Mouse (Mus musculus) erythroblast, embryonic 14.5 days (primary cell): Measurements from ENCODE around the gene Msto1. TPM values are rescaled to one million over a fixed set of nuclear protein-coding genes. Genes with fewer than 3 reads are reported as not detected.
"Not testable (repeated sequence)": the region's sequence is repeated elsewhere in the genome, so short reads cannot be mapped to it uniquely, and the experiment has no call there.

Experiments
- H3K27me3 ChIP-seq: 2 replicates; pipeline ENCODE4 v1.6.1; 2012; ENCODE audit warnings: inconsistent platforms; ENCODE audit not compliant: control insufficient read depth
- H3K36me3 ChIP-seq: 2 replicates; pipeline ENCODE4 v1.6.1; 2012; ENCODE audit warnings: mild to moderate bottlenecking, inconsistent platforms; ENCODE audit not compliant: control insufficient read depth
- H3K4me1 ChIP-seq: 2 replicates; pipeline ENCODE4 v1.6.1; 2012; ENCODE audit warnings: inconsistent platforms; ENCODE audit not compliant: control insufficient read depth
- H3K4me3 ChIP-seq: replicated peaks from 2 replicates; pipeline ENCODE3; 2012; ENCODE audit warnings: moderate library complexity, mild to moderate bottlenecking, inconsistent platforms
- H3K9me3 ChIP-seq: 2 replicates; pipeline ENCODE4 v1.6.1; 2012; ENCODE audit warnings: low read length, inconsistent platforms, mixed read lengths; ENCODE audit not compliant: control insufficient read depth
- GATA1 ChIP-seq: IDR thresholded peaks from 2 replicates; pipeline ENCODE4 v1.6.1; 2012; ENCODE audit warnings: low read length, inconsistent platforms, mixed read lengths
- TAL1 ChIP-seq: IDR thresholded peaks from 3 replicates; pipeline ENCODE4 v1.6.1; 2012; ENCODE audit warnings: low read length, inconsistent platforms, mixed read lengths
- polyA plus RNA-seq: library from polyadenylated mRNA; stranded (reverse); fragments of >175 nt; gene quantifications from 2 replicates; pipeline ENCODE4 v1.2.3, GENCODE M21; 2012

The Msto1 gene
- polyA plus RNA-seq, 1 experiment = 0.23 TPM

DNA sequence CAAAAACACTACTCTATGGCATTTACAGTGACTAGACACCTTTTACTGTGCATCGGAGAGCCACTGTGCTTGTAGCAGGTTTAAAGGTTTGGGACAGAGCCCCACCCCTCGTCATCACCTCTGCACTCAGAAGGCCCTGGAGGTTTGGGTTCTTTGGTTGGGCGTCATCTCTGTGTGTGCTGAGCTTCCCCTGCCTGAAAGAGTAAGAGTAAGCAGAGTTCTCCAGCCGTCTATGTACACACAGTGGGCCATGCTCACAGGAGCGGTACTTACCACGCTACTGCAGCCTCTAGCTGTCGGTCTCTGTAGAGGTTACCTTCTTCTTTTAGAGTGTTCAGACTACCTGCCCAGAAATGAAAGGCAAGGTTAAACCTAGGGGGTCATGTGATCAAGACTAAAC lies 1.2 kb downstream of the Msto1 start:
- Histone ChIP-seq H3K36me3 (peaks cover 48% of the 10 kb centered on the region), H3K4me3 (no peak overlapping the region), H3K27me3 (no peaks in the 10 kb centered on the region), H3K4me1 (peaks cover 23% of the 10 kb centered on the region), H3K9me3 (no peaks in the 10 kb centered on the region)
- TF ChIP-seq GATA1 = no peak
- TF ChIP-seq TAL1 = no peak

DNA sequence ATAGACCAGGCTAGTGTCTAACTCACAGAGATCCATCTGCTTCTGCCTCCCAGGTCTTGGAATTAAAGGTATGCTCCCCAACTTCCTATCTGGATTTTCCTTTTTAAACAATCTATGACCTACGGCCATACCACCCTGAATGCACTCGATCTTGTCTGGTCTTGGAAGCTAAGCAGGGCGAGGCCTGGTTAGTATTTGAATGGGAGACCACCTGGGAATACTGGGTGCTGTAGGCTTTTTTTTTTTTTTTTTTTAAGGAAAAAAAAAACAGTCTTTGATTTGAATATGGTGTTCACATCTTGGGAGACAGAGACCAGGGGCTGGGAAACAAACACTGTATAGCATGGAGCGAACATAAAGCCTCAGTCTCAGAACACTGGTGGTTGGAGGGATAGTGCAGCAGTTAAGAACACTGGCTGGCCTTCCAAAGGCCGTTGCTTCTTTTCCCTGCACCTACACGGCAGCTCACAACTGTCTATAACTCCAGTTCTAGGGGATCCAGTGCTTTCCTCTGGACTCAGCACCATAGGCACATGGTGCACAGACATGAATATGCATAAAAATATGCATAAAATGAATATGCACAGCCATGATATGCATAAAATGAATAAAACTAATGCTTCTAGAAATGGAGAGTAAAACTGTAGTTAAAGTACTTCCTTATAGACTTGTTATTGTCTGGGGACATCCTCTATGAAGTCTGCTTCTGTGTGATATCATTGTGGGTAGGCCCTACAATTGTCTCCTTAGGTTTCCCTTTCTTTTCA lies 7.2 kb downstream of the Msto1 start:
- Histone ChIP-seq H3K27me3 (no peaks in the 10 kb centered on the region), H3K36me3 (peaks cover 99% of the 10 kb centered on the region), H3K9me3 (no peaks in the 10 kb centered on the region), H3K4me1 (no peaks in the 10 kb centered on the region), H3K4me3 (no peak overlapping the region)
- TF ChIP-seq GATA1 (no peak), TAL1 (no peak)

DNA sequence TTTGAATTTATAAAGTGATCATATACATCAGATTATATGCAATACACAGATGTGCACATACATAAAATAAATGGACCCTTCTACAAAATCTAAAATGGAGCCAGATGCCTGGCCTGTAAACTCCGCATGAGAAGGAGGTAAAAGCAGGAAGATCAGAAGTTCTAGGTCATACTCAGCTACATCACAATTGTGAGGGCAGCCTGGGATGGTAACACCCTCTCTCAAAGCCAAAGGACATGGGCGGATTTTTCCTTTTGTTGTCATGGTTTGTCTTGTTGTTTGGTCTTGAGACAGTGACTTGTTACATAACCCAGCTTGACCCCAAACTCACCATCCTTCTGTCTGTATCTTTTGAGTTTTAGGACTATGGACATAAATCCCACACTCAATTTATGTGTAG lies 8.1 kb downstream of the Msto1 start:
- H3K4me3 ChIP-seq = no peak overlapping the region
- H3K4me1 ChIP-seq = no peaks in the 10 kb centered on the region
- peaks cover 97% of the 10 kb centered on the region for H3K36me3 ChIP-seq
- no peaks in the 10 kb centered on the region for H3K27me3 ChIP-seq
- H3K9me3 ChIP-seq = no peaks in the 10 kb centered on the region
- TF ChIP-seq GATA1 (no peak), TAL1 (no peak)

DNA sequence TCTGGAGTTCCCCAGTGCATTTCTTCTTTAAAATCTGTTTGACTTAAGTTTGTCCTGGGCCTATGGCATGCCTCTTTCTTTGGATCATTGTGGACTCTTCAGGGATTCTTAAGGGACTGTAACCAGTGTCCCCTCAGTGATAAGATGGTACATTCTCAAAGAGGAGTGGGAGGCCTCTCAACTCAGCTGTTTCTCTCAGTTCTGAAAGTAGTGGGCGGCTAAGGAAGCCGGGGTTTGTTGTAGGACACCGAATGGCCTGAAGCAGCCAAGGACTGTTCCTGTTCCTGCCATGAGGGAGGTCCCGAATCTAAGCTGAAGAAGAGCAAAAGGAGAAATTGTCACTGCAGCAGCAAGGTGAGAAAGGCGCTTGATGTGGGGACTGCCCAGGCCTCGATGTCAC lies 8.6 kb downstream of the Msto1 start:
- Histone ChIP-seq H3K36me3 (peaks cover 97% of the 10 kb centered on the region), H3K4me1 (no peaks in the 10 kb centered on the region), H3K9me3 (no peaks in the 10 kb centered on the region), H3K27me3 (no peaks in the 10 kb centered on the region), H3K4me3 (no peak overlapping the region)
- TF ChIP-seq TAL1 (no peak), GATA1 (no peak)

DNA sequence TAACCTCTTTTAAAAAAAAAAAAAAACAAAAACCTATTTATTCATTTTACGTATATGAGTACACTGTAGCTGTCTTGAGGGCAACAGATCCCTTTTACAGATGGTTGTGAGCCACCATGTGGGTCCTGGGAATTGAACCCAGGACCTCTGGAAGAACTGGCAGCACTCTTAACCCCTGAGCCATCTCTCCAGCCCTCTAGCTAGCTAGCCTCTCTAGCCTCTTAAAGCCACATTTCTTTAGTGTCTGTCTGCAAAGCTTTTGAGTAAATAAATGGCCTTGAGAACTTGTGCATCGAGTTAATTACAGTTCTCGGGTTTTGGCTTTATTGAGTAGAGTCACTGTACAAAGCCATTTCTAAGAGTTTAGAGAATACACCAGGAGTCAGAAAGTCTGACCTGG lies 9.0 kb downstream of the Msto1 start:
- H3K4me1 ChIP-seq = no peaks in the 10 kb centered on the region
- no peaks in the 10 kb centered on the region for H3K27me3 ChIP-seq
- peaks cover 93% of the 10 kb centered on the region for H3K36me3 ChIP-seq
- H3K4me3 ChIP-seq = no peak overlapping the region
- TF ChIP-seq GATA1 (no peak), TAL1 (no peak)
- H3K9me3 ChIP-seq = no peaks in the 10 kb centered on the region

GRCm38 (mm10) chr3:88893011-88893410 lies 20.8 kb downstream of the Msto1 start:
- not testable (repeated sequence) for H3K4me3 ChIP-seq, H3K9me3 ChIP-seq, H3K27me3 ChIP-seq, H3K4me1 ChIP-seq
- peaks cover 42% of the 10 kb centered on the region for H3K36me3 ChIP-seq

- not testable (repeated sequence) for H3K36me3 ChIP-seq, H3K27me3 ChIP-seq, H3K4me1 ChIP-seq, H3K4me3 ChIP-seq, H3K9me3 ChIP-seq
These were observed 31.3 kb downstream of the Msto1 start for GRCm38 (mm10) chr3:88882536-88882935.

- not testable (repeated sequence) for H3K4me3 ChIP-seq
These were observed 45.4 kb downstream of the Msto1 start for GRCm38 (mm10) chr3:88868449-88868848.

DNA sequence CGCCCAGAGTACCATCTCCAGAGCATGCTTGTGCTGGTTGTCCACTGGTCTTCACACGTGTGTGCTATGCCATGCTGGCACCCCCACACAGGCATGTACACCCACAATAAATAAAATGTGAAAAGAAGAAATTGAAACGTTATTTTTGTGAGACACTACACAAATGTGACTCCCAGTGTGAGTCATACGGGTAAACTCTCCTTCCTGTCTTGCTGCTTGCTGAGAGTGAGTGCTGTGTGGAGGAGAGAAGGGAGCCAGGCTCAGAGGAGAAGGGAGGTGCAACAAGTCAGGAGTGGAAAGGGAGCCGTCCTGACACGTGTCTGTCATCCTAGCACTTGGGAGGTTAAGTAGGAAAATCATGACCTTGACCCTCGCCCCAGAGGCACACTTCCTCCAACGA lies 46.6 kb downstream of the Msto1 start:
- not testable (repeated sequence) for H3K9me3 ChIP-seq, H3K27me3 ChIP-seq, H3K4me1 ChIP-seq

More at GRCm38 (mm10) chr3:88868449-88868848, 45.4 kb downstream of the Msto1 start:
- H3K9me3 ChIP-seq, H3K27me3 ChIP-seq, H3K4me1 ChIP-seq: not testable (repeated sequence)
- peaks cover 28% of the 10 kb centered on the region for H3K36me3 ChIP-seq

GRCm38 (mm10) chr3:88866735-88867134 lies 47.1 kb downstream of the Msto1 start:
- not testable (repeated sequence) for H3K9me3 ChIP-seq

More for the DNA sequence above, 46.6 kb downstream of the Msto1 start:
- peaks cover 41% of the 10 kb centered on the region for H3K36me3 ChIP-seq
- not testable (repeated sequence) for H3K4me3 ChIP-seq

More at GRCm38 (mm10) chr3:88866735-88867134, 47.1 kb downstream of the Msto1 start:
- not testable (repeated sequence) for H3K4me3 ChIP-seq, H3K4me1 ChIP-seq, H3K27me3 ChIP-seq
- H3K36me3 ChIP-seq = peaks cover 45% of the 10 kb centered on the region
